Mouse (Mus musculus) brain, embryonic 14.5 days (tissue): ENCODE measurements at regions not wholly inside any gene's neighbourhood (a gene's known extent, or its start where the extent isn't known, plus 50 kb on each side); places are given as distances from the start of the nearest gene placed in this dataset.

ENCODE experiments used
- DNase-seq: peaks from one replicate; pipeline ENCODE4 v3.0.0-alpha.2; 2011; ENCODE audit warnings: low read depth
- CTCF ChIP-seq: fragments of 200-500 bp; IDR thresholded peaks from 2 replicates; pipeline ENCODE4 v1.5.1; 2012; ENCODE audit warnings: inconsistent platforms, mild to moderate bottlenecking, moderate library complexity, borderline replicate concordance; ENCODE audit not compliant: insufficient read depth, insufficient read length; ENCODE audit errors: extremely low read depth
- POLR2A ChIP-seq: fragments of 200-500 bp; IDR thresholded peaks from 2 replicates; pipeline ENCODE4 v1.6.1; 2012; ENCODE audit warnings: mild to moderate bottlenecking, inconsistent platforms, borderline replicate concordance; ENCODE audit not compliant: poor library complexity, insufficient read depth, insufficient read length, severe bottlenecking; ENCODE audit errors: extremely low read depth

- no peak for TF ChIP-seq POLR2A
- no peak for TF ChIP-seq CTCF
- DNase-seq: no peak
Observed at GRCm38 (mm10) chr15:34775714-34776113, 418.0 kb upstream of the 9430069I07Rik start.

- DNase-seq: no peak
- TF ChIP-seq CTCF (no peak), POLR2A (no peak)
Observed at GRCm38 (mm10) chr15:34751746-34752145, 394.1 kb upstream of the 9430069I07Rik start.

GRCm38 (mm10) chr15:34751021-34751420, 393.3 kb upstream of the 9430069I07Rik start:
- peak; percentile 15 for DNase-seq

GRCm38 (mm10) chr15:34747111-34747510, 389.4 kb upstream of the 9430069I07Rik start:
- no peak for DNase-seq

More at GRCm38 (mm10) chr15:34751021-34751420, 393.3 kb upstream of the 9430069I07Rik start:
- no peak for TF ChIP-seq CTCF
- no peak for TF ChIP-seq POLR2A

GRCm38 (mm10) chr15:34743130-34743782, 385.6 kb upstream of the 9430069I07Rik start:
- TF ChIP-seq POLR2A: no peak
- peak; percentile 77 for TF ChIP-seq CTCF
- DNase-seq: peak; percentile 64

More at GRCm38 (mm10) chr15:34747111-34747510, 389.4 kb upstream of the 9430069I07Rik start:
- TF ChIP-seq CTCF: no peak
- no peak for TF ChIP-seq POLR2A

- TF ChIP-seq POLR2A: no peak
- DNase-seq: no peak
Observed at GRCm38 (mm10) chr15:34741488-34741887, 383.8 kb upstream of the 9430069I07Rik start.
